Mouse (Mus musculus): ENCODE data around the gene S100a5. TPM values are rescaled to one million over a fixed set of nuclear protein-coding genes. Genes with fewer than 3 reads are reported as not detected.

Gene S100a5
- total and polyA plus RNA-seq, 2 experiments from 2014 or later = not detected

- Histone ChIP-seq H3K4me2 (ENCODE audit: low read depth, low read length) (no peak overlapping the region), H3K9me3 (ENCODE audit: low read length) (no peaks in the 10 kb centered on the region), H3K27me3 (ENCODE audit: insufficient read depth, low read length) (no peaks in the 10 kb centered on the region), H3K4me1 (ENCODE audit: insufficient read depth, low read length) (no peaks in the 10 kb centered on the region), H3K27ac (no peak overlapping the region), H3K4me3 (ENCODE audit: low read length) (no peak overlapping the region), H3K36me3 (ENCODE audit: insufficient read depth, low read length) (no peaks in the 10 kb centered on the region), H3K9ac (replicated peaks; ENCODE audit: low read length) (no peak overlapping the region)
- DNase-seq (ENCODE audit: low spot score) (no peak), ATAC-seq (no peak)
- WGBS = 86% methylated on average over 6 of the region's 6 CpGs
- no peak for TF ChIP-seq CTCF (IDR thresholded peaks at IDR 0.05; ENCODE audit: low read depth)
Observed at GRCm38 (mm10) chr3:90589390-90589789, 18.9 kb upstream of the S100a5 start.

- no peak within 1 kb of the TSS for H3K4me3 ChIP-seq (ENCODE audit: low read length)
- H3K27me3 ChIP-seq (ENCODE audit: insufficient read depth, low read length) = no peaks in the 10 kb centered on the region
- TF ChIP-seq CTCF (IDR thresholded peaks at IDR 0.05; ENCODE audit: low read depth) = no peak
- 86% methylated on average over 8 of the region's 8 CpGs for WGBS
- H3K4me2 ChIP-seq (ENCODE audit: low read depth, low read length) = no peak within 1 kb of the TSS
- ATAC-seq = no peak
- H3K36me3 ChIP-seq (ENCODE audit: insufficient read depth, low read length) = no peaks in the 10 kb centered on the region
- no peak for DNase-seq (ENCODE audit: low spot score)
- H3K9me3 ChIP-seq (ENCODE audit: low read length) = no peaks in the 10 kb centered on the region
- H3K27ac ChIP-seq = no peak within 1 kb of the TSS
- H3K9ac ChIP-seq (replicated peaks; ENCODE audit: low read length) = no peak within 1 kb of the TSS
- H3K4me1 ChIP-seq (ENCODE audit: insufficient read depth, low read length) = no peaks in the 10 kb centered on the region
Observed at GRCm38 (mm10) chr3:90589947-90590346, 18.4 kb upstream of the S100a5 start, which contains the start of gene S100a2. Gene S100a2, plus strand, starts transcription at chr3:90590247.

GRCm38 (mm10) chr3:90594466-90594865 is 13.9 kb upstream of the S100a5 start:
- DNase-seq (ENCODE audit: low spot score) (no peak), ATAC-seq (no peak)
- H3K9me3 ChIP-seq (ENCODE audit: low read length) = no peaks in the 10 kb centered on the region
- H3K36me3 ChIP-seq (ENCODE audit: insufficient read depth, low read length) = no peaks in the 10 kb centered on the region
- WGBS = 84% methylated on average over 1 of the region's 1 CpGs
- H3K27ac ChIP-seq = no peak overlapping the region
- H3K27me3 ChIP-seq (ENCODE audit: insufficient read depth, low read length) = no peaks in the 10 kb centered on the region
- H3K4me3 ChIP-seq (ENCODE audit: low read length) = no peak overlapping the region
- TF ChIP-seq CTCF (IDR thresholded peaks at IDR 0.05; ENCODE audit: low read depth) = no peak
- H3K9ac ChIP-seq (replicated peaks; ENCODE audit: low read length) = no peak overlapping the region
- H3K4me1 ChIP-seq (ENCODE audit: insufficient read depth, low read length) = no peaks in the 10 kb centered on the region
- no peak overlapping the region for H3K4me2 ChIP-seq (ENCODE audit: low read depth, low read length)

- Histone ChIP-seq H3K27ac (no peak overlapping the region), H3K4me2 (ENCODE audit: low read depth, low read length) (no peak overlapping the region), H3K9me3 (ENCODE audit: low read length) (no peaks in the 10 kb centered on the region), H3K4me1 (ENCODE audit: insufficient read depth, low read length) (no peaks in the 10 kb centered on the region), H3K4me3 (ENCODE audit: low read length) (no peak overlapping the region), H3K27me3 (ENCODE audit: insufficient read depth, low read length) (no peaks in the 10 kb centered on the region), H3K9ac (replicated peaks; ENCODE audit: low read length) (no peak overlapping the region), H3K36me3 (ENCODE audit: insufficient read depth, low read length) (no peaks in the 10 kb centered on the region)
- 78% methylated on average over 5 of the region's 5 CpGs for WGBS
- no peak for ATAC-seq
- DNase-seq (ENCODE audit: low spot score) = no peak
- TF ChIP-seq CTCF (IDR thresholded peaks at IDR 0.05; ENCODE audit: low read depth) = no peak
Observed at GRCm38 (mm10) chr3:90595556-90595955, 12.8 kb upstream of the S100a5 start.

GRCm38 (mm10) chr3:90596810-90597209 is 11.5 kb upstream of the S100a5 start:
- WGBS = 90% methylated on average over 6 of the region's 6 CpGs
- H3K9me3 ChIP-seq (ENCODE audit: low read length) = no peaks in the 10 kb centered on the region
- H3K4me1 ChIP-seq (ENCODE audit: insufficient read depth, low read length) = no peaks in the 10 kb centered on the region
- no peak for DNase-seq (ENCODE audit: low spot score)
- no peak overlapping the region for H3K4me3 ChIP-seq (ENCODE audit: low read length)
- H3K27ac ChIP-seq = no peak overlapping the region
- H3K4me2 ChIP-seq (ENCODE audit: low read depth, low read length) = no peak overlapping the region
- TF ChIP-seq CTCF (IDR thresholded peaks at IDR 0.05; ENCODE audit: low read depth) = no peak
- no peaks in the 10 kb centered on the region for H3K36me3 ChIP-seq (ENCODE audit: insufficient read depth, low read length)
- ATAC-seq = no peak
- H3K27me3 ChIP-seq (ENCODE audit: insufficient read depth, low read length) = no peaks in the 10 kb centered on the region
- H3K9ac ChIP-seq (replicated peaks; ENCODE audit: low read length) = no peak overlapping the region

- H3K27ac ChIP-seq = no peak overlapping the region
- H3K9me3 ChIP-seq (ENCODE audit: low read length) = no peaks in the 10 kb centered on the region
- no peak overlapping the region for H3K9ac ChIP-seq (replicated peaks; ENCODE audit: low read length)
- no peak for TF ChIP-seq CTCF (IDR thresholded peaks at IDR 0.05; ENCODE audit: low read depth)
- WGBS = 50% methylated on average over 6 of the region's 6 CpGs
- no peak overlapping the region for H3K4me2 ChIP-seq (ENCODE audit: low read depth, low read length)
- no peak for DNase-seq (ENCODE audit: low spot score)
- ATAC-seq = 0 out of 2 replicates have a peak, but pooled peaks have one; percentile 27
- H3K4me3 ChIP-seq (ENCODE audit: low read length) = no peak overlapping the region
- H3K4me1 ChIP-seq (ENCODE audit: insufficient read depth, low read length) = no peaks in the 10 kb centered on the region
- H3K36me3 ChIP-seq (ENCODE audit: insufficient read depth, low read length) = no peaks in the 10 kb centered on the region
- no peaks in the 10 kb centered on the region for H3K27me3 ChIP-seq (ENCODE audit: insufficient read depth, low read length)
Observed at GRCm38 (mm10) chr3:90597736-90598135, 10.6 kb upstream of the S100a5 start.

GRCm38 (mm10) chr3:90598212-90598611 is 10.1 kb upstream of the S100a5 start:
- Histone ChIP-seq H3K9me3 (ENCODE audit: low read length) (no peaks in the 10 kb centered on the region), H3K4me3 (ENCODE audit: low read length) (no peak overlapping the region), H3K4me2 (ENCODE audit: low read depth, low read length) (no peak overlapping the region), H3K36me3 (ENCODE audit: insufficient read depth, low read length) (no peaks in the 10 kb centered on the region), H3K9ac (replicated peaks; ENCODE audit: low read length) (no peak overlapping the region), H3K4me1 (ENCODE audit: insufficient read depth, low read length) (no peaks in the 10 kb centered on the region), H3K27me3 (ENCODE audit: insufficient read depth, low read length) (no peaks in the 10 kb centered on the region), H3K27ac (no peak overlapping the region)
- 88% methylated on average over 4 of the region's 4 CpGs for WGBS
- ATAC-seq = peak; percentile 49; the same call in 1 of the 2 replicates
- no peak for DNase-seq (ENCODE audit: low spot score)
- no peak for TF ChIP-seq CTCF (IDR thresholded peaks at IDR 0.05; ENCODE audit: low read depth)

Measured in hindbrain, postnatal 0 days (tissue).